Mouse (Mus musculus): ENCODE data around the gene Rtp4. TPM values are rescaled to one million over a fixed set of nuclear protein-coding genes. Genes with fewer than 3 reads are reported as not detected.
A peak's percentile ranks its signal among the peaks of the same experiment; 100 is the strongest.

The Rtp4 gene
- polyA plus RNA-seq, 1 experiment from 2014 or later = 3.8 TPM

DNA sequence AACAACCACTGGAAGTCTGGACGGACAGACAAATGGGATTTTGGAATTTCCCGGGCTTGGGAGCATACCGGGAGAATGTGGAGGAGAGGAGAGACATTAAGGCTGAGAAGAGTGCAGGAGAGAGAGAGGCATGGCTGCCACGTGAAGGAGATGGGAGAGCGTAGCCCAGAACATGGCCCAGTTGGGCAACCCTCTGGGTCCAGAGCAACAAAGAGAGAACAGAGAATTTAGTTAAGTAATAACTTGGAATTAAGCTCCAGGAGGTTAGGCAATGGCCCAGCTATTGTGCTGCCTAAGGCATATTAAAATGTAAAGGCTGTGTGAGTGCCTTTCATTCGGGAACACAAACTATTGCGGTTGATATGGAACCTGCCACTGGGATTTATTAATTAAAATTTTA, 86.6 kb downstream of the Rtp4 start:
- Histone ChIP-seq H3K27me3 (replicated peaks) (no peaks in the 10 kb centered on the region), H3K36me3 (replicated peaks) (no peaks in the 10 kb centered on the region), H3K27ac (no peak overlapping the region), H3K4me3 (no peak overlapping the region), H3K9me3 (0 out of 2 replicates have a peak, but pooled peaks cover 3% of the 10 kb centered on the region), H3K9ac (no peak overlapping the region), H3K4me1 (no peaks in the 10 kb centered on the region; the same call in 1 of the 2 replicates), H3K4me2 (no peak overlapping the region)
- no peak for ATAC-seq (replicated peaks)
- WGBS = 90% methylated on average over 7 of the region's 7 CpGs

- H3K4me2 ChIP-seq = no peak overlapping the region
- no peaks in the 10 kb centered on the region; the same call in 1 of the 2 replicates for H3K4me1 ChIP-seq
- no peaks in the 10 kb centered on the region for H3K27me3 ChIP-seq (replicated peaks)
- no peaks in the 10 kb centered on the region for H3K36me3 ChIP-seq (replicated peaks)
- no peak overlapping the region for H3K27ac ChIP-seq
- H3K9me3 ChIP-seq = 0 out of 2 replicates have a peak, but pooled peaks cover 3% of the 10 kb centered on the region
- ATAC-seq (replicated peaks) = no peak
- H3K4me3 ChIP-seq = no peak overlapping the region
- no peak overlapping the region for H3K9ac ChIP-seq
- 43% methylated on average over 1 of the region's 1 CpGs for WGBS
These were observed 87.9 kb downstream of the Rtp4 start for GRCm38 (mm10) chr16:23607911-23608410.

- ATAC-seq (replicated peaks) = no peak
- 35% methylated on average over 11 of the region's 11 CpGs for WGBS
- H3K4me3 ChIP-seq = peak overlapping the region; percentile 12; the same call in 1 of the 2 replicates
- no peaks in the 10 kb centered on the region for H3K36me3 ChIP-seq (replicated peaks)
- H3K9ac ChIP-seq = no peak overlapping the region
- no peaks in the 10 kb centered on the region; the same call in 1 of the 2 replicates for H3K4me1 ChIP-seq
- 0 out of 2 replicates have a peak, but pooled peaks cover 3% of the 10 kb centered on the region for H3K9me3 ChIP-seq
- peak overlapping the region; percentile 9 for H3K4me2 ChIP-seq
- H3K27ac ChIP-seq = no peak overlapping the region
- H3K27me3 ChIP-seq (replicated peaks) = no peaks in the 10 kb centered on the region
These were observed 89.7 kb downstream of the Rtp4 start for GRCm38 (mm10) chr16:23609748-23610185.

- Histone ChIP-seq H3K36me3 (replicated peaks) (no peaks in the 10 kb centered on the region), H3K27me3 (replicated peaks) (no peaks in the 10 kb centered on the region), H3K4me3 (no peak overlapping the region), H3K4me2 (no peak overlapping the region), H3K9me3 (no peaks in the 10 kb centered on the region), H3K9ac (no peak overlapping the region), H3K27ac (no peak overlapping the region), H3K4me1 (no peaks in the 10 kb centered on the region)
- 48% methylated on average over 4 of the region's 4 CpGs for WGBS
- peak; percentile 30; the same call in 1 of the 2 replicates for ATAC-seq (replicated peaks)
These were observed 104.1 kb downstream of the Rtp4 start for GRCm38 (mm10) chr16:23624205-23624604.

GRCm38 (mm10) chr16:23631531-23631930, 111.4 kb downstream of the Rtp4 start:
- Histone ChIP-seq H3K9ac (no peak overlapping the region), H3K4me1 (no peaks in the 10 kb centered on the region), H3K27ac (no peak overlapping the region), H3K27me3 (replicated peaks) (no peaks in the 10 kb centered on the region), H3K4me2 (no peak overlapping the region), H3K36me3 (replicated peaks) (no peaks in the 10 kb centered on the region), H3K4me3 (no peak overlapping the region), H3K9me3 (no peaks in the 10 kb centered on the region)
- no peak for ATAC-seq (replicated peaks)
- 51% methylated on average over 2 of the region's 2 CpGs for WGBS

DNA sequence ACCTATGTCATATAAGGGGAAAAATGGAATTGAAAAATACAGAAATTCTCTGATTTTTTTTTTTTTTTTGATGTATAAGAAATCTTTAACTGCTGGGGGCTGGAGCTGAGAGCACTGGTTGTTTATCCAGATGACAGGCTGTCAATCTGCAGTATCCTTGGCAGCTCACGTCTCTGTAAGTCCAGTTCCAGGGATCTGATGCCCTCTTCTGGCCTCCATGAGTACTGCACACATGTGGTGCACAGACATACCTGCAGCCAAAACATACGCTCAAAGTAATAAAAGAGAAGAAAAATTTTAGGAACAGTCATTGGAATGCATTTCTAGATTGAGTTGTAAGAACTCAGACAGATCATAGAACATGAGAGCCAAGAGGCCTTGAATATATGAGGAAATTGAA, 112.6 kb downstream of the Rtp4 start:
- ATAC-seq (replicated peaks) = no peak
- H3K9ac ChIP-seq = no peak overlapping the region
- H3K4me2 ChIP-seq = no peak overlapping the region
- no peaks in the 10 kb centered on the region for H3K27me3 ChIP-seq (replicated peaks)
- no peaks in the 10 kb centered on the region for H3K36me3 ChIP-seq (replicated peaks)
- H3K9me3 ChIP-seq = no peaks in the 10 kb centered on the region
- H3K4me3 ChIP-seq = no peak overlapping the region
- no peaks in the 10 kb centered on the region for H3K4me1 ChIP-seq
- 73% methylated on average over 2 of the region's 2 CpGs for WGBS
- no peak overlapping the region for H3K27ac ChIP-seq

GRCm38 (mm10) chr16:23653028-23653427, 132.9 kb downstream of the Rtp4 start:
- no peaks in the 10 kb centered on the region for H3K27me3 ChIP-seq (replicated peaks)
- H3K4me1 ChIP-seq = no peaks in the 10 kb centered on the region
- no peak for ATAC-seq (replicated peaks)
- H3K36me3 ChIP-seq (replicated peaks) = no peaks in the 10 kb centered on the region
- H3K9me3 ChIP-seq = no peaks in the 10 kb centered on the region
- H3K9ac ChIP-seq = no peak overlapping the region
- H3K4me2 ChIP-seq = no peak overlapping the region
- H3K27ac ChIP-seq = no peak overlapping the region
- WGBS = 91% methylated on average over 5 of the region's 5 CpGs
- H3K4me3 ChIP-seq = no peak overlapping the region

DNA sequence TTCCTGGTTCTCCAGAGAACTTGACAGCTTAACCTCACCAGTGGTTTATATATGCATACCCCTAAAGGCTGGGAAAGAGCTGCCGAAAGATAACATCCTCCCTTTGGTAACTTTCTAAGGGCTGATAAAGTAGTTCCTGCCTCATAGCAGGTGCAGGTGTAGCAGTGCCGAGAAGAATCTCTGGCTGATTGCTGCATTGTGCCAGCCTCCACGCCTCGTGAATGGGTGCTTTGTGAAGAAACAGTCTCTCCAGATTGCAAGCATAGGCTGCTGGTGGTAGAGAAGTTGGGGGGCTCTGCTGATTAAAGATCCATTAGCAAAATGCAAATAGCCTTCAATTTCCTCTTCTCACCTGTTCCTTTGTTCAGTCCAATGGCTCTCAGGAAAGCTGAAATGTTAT, 133.4 kb downstream of the Rtp4 start:
- 89% methylated on average over 4 of the region's 4 CpGs for WGBS
- H3K27ac ChIP-seq = no peak overlapping the region
- no peak for ATAC-seq (replicated peaks)
- no peak overlapping the region for H3K4me3 ChIP-seq
- no peak overlapping the region for H3K9ac ChIP-seq
- no peak overlapping the region for H3K4me2 ChIP-seq
- H3K9me3 ChIP-seq = no peaks in the 10 kb centered on the region
- H3K36me3 ChIP-seq (replicated peaks) = no peaks in the 10 kb centered on the region
- H3K4me1 ChIP-seq = no peaks in the 10 kb centered on the region
- H3K27me3 ChIP-seq (replicated peaks) = no peaks in the 10 kb centered on the region

- Histone ChIP-seq H3K27me3 (replicated peaks) (no peaks in the 10 kb centered on the region), H3K4me1 (no peaks in the 10 kb centered on the region), H3K4me2 (no peak overlapping the region), H3K27ac (no peak overlapping the region), H3K9me3 (no peaks in the 10 kb centered on the region), H3K9ac (no peak overlapping the region), H3K4me3 (no peak overlapping the region), H3K36me3 (replicated peaks) (no peaks in the 10 kb centered on the region)
- ATAC-seq (replicated peaks) = peak; percentile 45; the same call in 1 of the 2 replicates
- 59% methylated on average over 13 of the region's 13 CpGs for WGBS
These were observed 139.8 kb downstream of the Rtp4 start for GRCm38 (mm10) chr16:23659597-23660531.

Other genes with a start within 250 kb of the Rtp4 start
- gene Rtp1, start 91.2 kb upstream of the Rtp4 start, polyA plus RNA-seq (2015; fragmentation: Nextera tagmentation; extraction: Ambion mirVana) = 0.14 TPM in 1 of 2 replicates, not detected in the other
- 30.9 and 31.1 TPM in 2 replicates for gene Masp1, start 524 bp downstream of the Rtp4 start, polyA plus RNA-seq (2015; fragmentation: Nextera tagmentation; extraction: Ambion mirVana)

All from midbrain, embryonic 15.5 days (tissue).